Mouse (Mus musculus) limb, embryonic 11.5 days (tissue): ENCODE data around the gene Nol6. TPM values are rescaled to one million over a fixed set of nuclear protein-coding genes. Genes with fewer than 3 reads are reported as not detected.
A peak's percentile ranks its signal among the peaks of the same experiment; 100 is the strongest.

Experiments used
- ATAC-seq: fragments of 200-750 bp; cut with Nextera tagmentation; 2 replicates; pipeline ENCODE4 v1.8.0; 2017; ENCODE audit warnings: low read depth; ENCODE audit not compliant: insufficient number of reproducible peaks, low FRiP score, low TSS enrichment
- DNase-seq: peaks from one replicate; pipeline ENCODE4 v3.0.0-alpha.2; 2015; ENCODE audit warnings: low spot score
- H3K27ac ChIP-seq: fragments of 300-500 bp; sonication (generic); replicated peaks from 2 replicates; pipeline ENCODE4 v1.5.1; 2014; ENCODE audit warnings: low read depth, mild to moderate bottlenecking, low read length
- H3K27me3 ChIP-seq: fragments of 300-500 bp; sonication (generic); 2 replicates; pipeline ENCODE4 v1.6.1; 2014; ENCODE audit warnings: mild to moderate bottlenecking, low read length, mixed read lengths; ENCODE audit not compliant: control insufficient read depth, insufficient read depth
- H3K36me3 ChIP-seq: fragments of 300-500 bp; sonication (generic); 2 replicates; pipeline ENCODE4 v1.6.1; 2014; ENCODE audit warnings: mild to moderate bottlenecking, low read length, moderate library complexity, mixed read lengths; ENCODE audit not compliant: control insufficient read depth, insufficient read depth
- H3K4me1 ChIP-seq: fragments of 300-500 bp; sonication (generic); 2 replicates; pipeline ENCODE4 v1.6.1; 2014; ENCODE audit warnings: low read length, mixed read lengths; ENCODE audit not compliant: control insufficient read depth, insufficient read depth
- H3K4me2 ChIP-seq: fragments of 300-500 bp; sonication (generic); 2 replicates; pipeline ENCODE4 v1.6.1; 2014; ENCODE audit warnings: low read depth, mild to moderate bottlenecking, moderate library complexity; ENCODE audit not compliant: severe bottlenecking
- H3K4me3 ChIP-seq: fragments of 300-500 bp; sonication (generic); 2 replicates; pipeline ENCODE4 v1.5.1; 2014; ENCODE audit warnings: low read depth, low read length
- H3K9ac ChIP-seq: fragments of 300-500 bp; sonication (generic); 2 replicates; pipeline ENCODE4 v1.6.1; 2014; ENCODE audit warnings: mild to moderate bottlenecking, low read length
- H3K9me3 ChIP-seq: fragments of 300-500 bp; sonication (generic); 2 replicates; pipeline ENCODE4 v1.6.1; 2016; ENCODE audit warnings: low read length; ENCODE audit not compliant: control insufficient read depth
- WGBS: fragments of 180-500 bp; shearing (Covaris S2); extraction: QIAGEN DNeasy Blood & Tissue Kit; methylation state at CpG from one replicate; pipeline ENCODE4 v1.1.7; 2014; 5-methylcytosine and 5-hydroxymethylcytosine counted together
- polyA plus RNA-seq: library from polyadenylated mRNA; unstranded; fragments of >200 nt; fragmentation: Nextera tagmentation; extraction: Ambion mirVana; gene quantifications from 2 replicates; pipeline ENCODE4 v1.2.1, GENCODE M21; 2014

The Nol6 gene
- 27.1 and 28.4 TPM in 2 replicates for polyA plus RNA-seq

GRCm38 (mm10) chr4:41124180-41124951, at the start of gene Nol6:
Gene Nol6 (minus strand): TSS chr4:41124455.
- DNase-seq (peak; percentile 98), ATAC-seq (peak; percentile 99)
- Histone ChIP-seq H3K9ac (peak within 1 kb of the TSS; percentile 57), H3K36me3 (peaks cover 14% of the 10 kb centered on the region; the same call in 1 of the 2 replicates), H3K4me3 (peak within 1 kb of the TSS; percentile 66), H3K4me1 (peaks cover 3% of the 10 kb centered on the region; the same call in 1 of the 2 replicates), H3K27ac (no peak within 1 kb of the TSS), H3K27me3 (no peaks in the 10 kb centered on the region), H3K4me2 (peak within 1 kb of the TSS; percentile 78), H3K9me3 (no peaks in the 10 kb centered on the region)
- WGBS = 2% methylated on average over 29 of the region's 29 CpGs

- H3K27ac ChIP-seq = no peak overlapping the region
- no peak for ATAC-seq
- H3K9me3 ChIP-seq = no peaks in the 10 kb centered on the region
- peaks cover 8% of the 10 kb centered on the region for H3K36me3 ChIP-seq
- H3K4me3 ChIP-seq = no peak overlapping the region
- no peak for DNase-seq
- H3K4me1 ChIP-seq = no peaks in the 10 kb centered on the region
- no peaks in the 10 kb centered on the region for H3K27me3 ChIP-seq
- no peak overlapping the region for H3K4me2 ChIP-seq
- H3K9ac ChIP-seq = no peak overlapping the region
- 86% methylated on average over 2 of the region's 2 CpGs for WGBS
These were observed 46.7 kb upstream of the Nol6 start for GRCm38 (mm10) chr4:41170970-41171369.

GRCm38 (mm10) chr4:41165693-41166475, 41.6 kb upstream of the Nol6 start:
- H3K9ac ChIP-seq = no peak overlapping the region
- ATAC-seq (no peak), DNase-seq (peak; percentile 87)
- H3K36me3 ChIP-seq = peaks cover 2% of the 10 kb centered on the region; the same call in 1 of the 2 replicates
- WGBS = 78% methylated on average over 6 of the region's 6 CpGs
- no peak overlapping the region for H3K4me3 ChIP-seq
- H3K9me3 ChIP-seq = no peaks in the 10 kb centered on the region
- no peaks in the 10 kb centered on the region for H3K27me3 ChIP-seq
- no peak overlapping the region for H3K4me2 ChIP-seq
- no peak overlapping the region for H3K27ac ChIP-seq
- no peaks in the 10 kb centered on the region for H3K4me1 ChIP-seq

DNA sequence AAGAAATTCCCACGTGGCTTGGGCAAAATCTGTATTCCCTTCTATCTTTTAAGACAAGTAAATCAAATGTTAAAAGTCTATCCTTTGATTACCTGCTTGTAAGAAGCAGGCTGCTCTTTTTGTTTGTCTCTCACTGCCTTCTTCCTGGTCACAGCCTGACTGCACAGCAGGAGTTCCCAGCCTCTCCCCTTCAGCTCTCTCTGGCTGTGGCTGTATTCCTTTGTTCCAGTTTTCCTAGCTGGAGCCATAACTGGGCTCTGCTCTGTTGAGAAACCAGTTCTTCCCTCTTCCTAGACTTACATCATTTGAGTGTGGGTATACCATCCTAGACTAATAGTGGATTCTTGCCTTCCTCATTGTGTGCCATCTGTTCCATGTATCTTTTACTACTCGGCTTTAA, 40.7 kb upstream of the Nol6 start:
- H3K9me3 ChIP-seq = no peaks in the 10 kb centered on the region
- H3K4me3 ChIP-seq = no peak overlapping the region
- peaks cover 2% of the 10 kb centered on the region; the same call in 1 of the 2 replicates for H3K36me3 ChIP-seq
- no peak overlapping the region for H3K4me2 ChIP-seq
- ATAC-seq = no peak
- 29% methylated on average over 2 of the region's 2 CpGs for WGBS
- no peak overlapping the region for H3K9ac ChIP-seq
- no peaks in the 10 kb centered on the region for H3K27me3 ChIP-seq
- no peak overlapping the region for H3K27ac ChIP-seq
- no peak for DNase-seq
- no peaks in the 10 kb centered on the region for H3K4me1 ChIP-seq

DNA sequence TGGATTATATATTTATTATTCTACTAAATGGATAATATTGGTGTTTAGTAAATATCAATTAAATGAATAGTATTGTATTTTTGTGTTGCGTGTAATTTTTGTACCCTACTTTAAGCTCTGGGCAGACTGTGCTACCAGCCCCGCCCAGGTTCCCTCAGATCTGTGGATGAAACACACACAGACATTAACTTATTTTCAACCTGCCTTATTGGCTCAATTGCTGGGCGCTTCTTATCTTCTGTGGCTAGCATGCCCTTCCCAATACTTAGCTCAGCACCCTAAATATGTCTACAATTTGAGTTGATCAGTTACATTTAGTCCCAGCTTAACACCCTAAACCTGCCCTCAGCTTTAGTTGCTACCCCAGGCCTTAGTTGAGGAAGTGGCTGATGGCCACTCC, 37.0 kb upstream of the Nol6 start:
- Histone ChIP-seq H3K9ac (no peak overlapping the region), H3K4me2 (no peak overlapping the region), H3K27ac (no peak overlapping the region), H3K27me3 (no peaks in the 10 kb centered on the region), H3K36me3 (no peaks in the 10 kb centered on the region), H3K9me3 (no peaks in the 10 kb centered on the region), H3K4me3 (no peak overlapping the region), H3K4me1 (no peaks in the 10 kb centered on the region)
- DNase-seq = no peak
- 97% methylated on average over 3 of the region's 3 CpGs for WGBS
- ATAC-seq = no peak

DNA sequence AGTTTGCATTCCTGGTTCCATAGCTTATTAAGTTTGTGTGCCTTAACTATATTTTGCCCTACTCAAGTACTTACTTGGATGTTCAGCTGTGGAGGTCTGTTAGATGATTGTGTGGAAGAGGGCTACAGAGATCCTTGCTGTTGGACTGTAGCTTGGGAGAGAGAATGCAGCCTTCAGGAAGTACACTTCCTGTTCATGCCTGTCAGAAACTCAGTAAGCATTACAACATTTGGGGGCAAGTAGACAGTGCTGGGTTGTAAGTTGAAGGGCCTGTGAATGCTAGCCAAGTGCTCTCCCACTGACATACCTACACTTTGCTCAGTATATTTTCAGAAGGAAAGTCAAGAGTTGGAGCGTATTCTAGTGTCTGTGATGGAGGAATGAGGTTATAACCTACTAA, 34.0 kb upstream of the Nol6 start:
- Histone ChIP-seq H3K4me1 (no peaks in the 10 kb centered on the region), H3K4me2 (no peak overlapping the region), H3K9ac (no peak overlapping the region), H3K36me3 (no peaks in the 10 kb centered on the region), H3K27ac (no peak overlapping the region), H3K27me3 (no peaks in the 10 kb centered on the region), H3K4me3 (no peak overlapping the region), H3K9me3 (no peaks in the 10 kb centered on the region)
- ATAC-seq = no peak
- WGBS = 97% methylated on average over 1 of the region's 1 CpGs
- DNase-seq = no peak

GRCm38 (mm10) chr4:41156961-41157360, 32.7 kb upstream of the Nol6 start:
- H3K27ac ChIP-seq = no peak overlapping the region
- H3K9ac ChIP-seq = no peak overlapping the region
- no peaks in the 10 kb centered on the region for H3K36me3 ChIP-seq
- no peak overlapping the region for H3K4me3 ChIP-seq
- H3K27me3 ChIP-seq = no peaks in the 10 kb centered on the region
- H3K4me1 ChIP-seq = no peaks in the 10 kb centered on the region
- no peak overlapping the region for H3K4me2 ChIP-seq
- DNase-seq (no peak), ATAC-seq (no peak)
- 89% methylated on average over 9 of the region's 9 CpGs for WGBS
- H3K9me3 ChIP-seq = no peaks in the 10 kb centered on the region

DNA sequence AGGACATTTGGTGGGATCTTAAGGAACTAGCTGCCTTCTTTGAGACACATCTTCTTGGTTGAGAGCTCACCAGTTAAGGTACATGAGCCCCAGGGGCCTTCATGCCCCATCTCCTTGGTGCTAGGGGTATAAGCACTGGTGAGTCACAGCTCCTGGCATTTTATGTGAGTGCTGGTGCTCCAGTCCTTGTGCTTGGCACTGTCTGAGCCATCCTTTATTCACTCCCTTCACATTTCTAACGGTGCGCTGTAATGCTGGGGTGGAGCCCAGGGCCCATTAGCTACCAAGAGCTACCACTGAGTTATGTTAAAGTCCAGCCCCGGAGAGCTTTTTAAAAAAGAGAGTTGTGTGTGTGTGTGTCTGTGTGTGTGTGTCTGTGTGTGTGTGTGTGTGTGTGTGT, 28.9 kb upstream of the Nol6 start:
- Histone ChIP-seq H3K4me1 (no peaks in the 10 kb centered on the region), H3K9ac (no peak overlapping the region), H3K9me3 (no peaks in the 10 kb centered on the region), H3K4me3 (no peak overlapping the region), H3K36me3 (no peaks in the 10 kb centered on the region), H3K27me3 (no peaks in the 10 kb centered on the region), H3K4me2 (no peak overlapping the region), H3K27ac (no peak overlapping the region)
- no peak for ATAC-seq
- DNase-seq = no peak
- 93% methylated on average over 3 of the region's 3 CpGs for WGBS
